Mouse (Mus musculus): ENCODE measurements at regions not wholly inside any gene's neighbourhood (a gene's known extent, or its start where the extent isn't known, plus 50 kb on each side); places are given as distances from the start of the nearest gene placed in this dataset.
A peak's percentile ranks its signal among the peaks of the same experiment; 100 is the strongest.

- H3K9ac ChIP-seq (ENCODE audit: low read depth, low read length), result no peak overlapping the region
- peak in 1 of 2 experiments; percentile 15 for DNase-seq
- 95% methylated on average over 4 of the region's 4 CpGs for WGBS
- H3K4me1 ChIP-seq (ENCODE audit: control insufficient read depth, insufficient read depth, low read length), result peaks cover 6% of the 10 kb centered on the region
- peaks cover 2% of the 10 kb centered on the region; the same call in 1 of the 2 replicates for H3K36me3 ChIP-seq (ENCODE audit: control insufficient read depth, insufficient read depth, low read length)
- no peaks in the 10 kb centered on the region for H3K27me3 ChIP-seq (ENCODE audit: control insufficient read depth, insufficient read depth, low read length)
- TF ChIP-seq CTCF (IDR thresholded peaks at IDR 0.05) (no peak), POLR2A (IDR thresholded peaks at IDR 0.05; ENCODE audit: insufficient read depth, low read depth, low read length) (no peak), EP300 (IDR thresholded peaks at IDR 0.05; ENCODE audit: insufficient read depth, low read depth, low read length) (no peak)
- no peaks in the 10 kb centered on the region for H3K79me2 ChIP-seq (replicated peaks; ENCODE audit: control insufficient read depth, insufficient read depth, low read length)
- intact Hi-C loops (cut with DNase I), result loop anchor here (10.0 kb wide), 1 partner anchor 185 kb away; the partner anchor contains the start of gene Cpeb2
- H3K4me3 ChIP-seq, result no peak overlapping the region
- H3K27ac ChIP-seq, result peak overlapping the region; percentile 77
Observed at GRCm38 (mm10) chr5:43049381-43050301, 183.3 kb upstream of the Cpeb2 start.

GRCm38 (mm10) chr5:43050961-43051517 lies 181.9 kb upstream of the Cpeb2 start:
- Histone ChIP-seq H3K4me1 (ENCODE audit: control insufficient read depth, insufficient read depth, low read length) (peaks cover 6% of the 10 kb centered on the region), H3K36me3 (ENCODE audit: control insufficient read depth, insufficient read depth, low read length) (peaks cover 2% of the 10 kb centered on the region; the same call in 1 of the 2 replicates), H3K4me3 (no peak overlapping the region), H3K27ac (no peak overlapping the region), H3K27me3 (ENCODE audit: control insufficient read depth, insufficient read depth, low read length) (no peaks in the 10 kb centered on the region), H3K79me2 (replicated peaks; ENCODE audit: control insufficient read depth, insufficient read depth, low read length) (no peaks in the 10 kb centered on the region), H3K9ac (ENCODE audit: low read depth, low read length) (no peak overlapping the region)
- intact Hi-C loops (cut with DNase I), result loop anchor here (10.0 kb wide), 1 partner anchor 184 kb away; the partner anchor contains the start of gene Cpeb2
- 79% methylated on average over 7 of the region's 7 CpGs for WGBS
- DNase-seq, result peak in 1 of 2 experiments; percentile 13
- TF ChIP-seq CTCF (IDR thresholded peaks at IDR 0.05), result no peak
- no peak for TF ChIP-seq POLR2A (IDR thresholded peaks at IDR 0.05; ENCODE audit: insufficient read depth, low read depth, low read length)
- TF ChIP-seq EP300 (IDR thresholded peaks at IDR 0.05; ENCODE audit: insufficient read depth, low read depth, low read length), result no peak

- Histone ChIP-seq H3K4me1 (ENCODE audit: control insufficient read depth, insufficient read depth, low read length) (peaks cover 6% of the 10 kb centered on the region), H3K36me3 (ENCODE audit: control insufficient read depth, insufficient read depth, low read length) (peaks cover 2% of the 10 kb centered on the region; the same call in 1 of the 2 replicates), H3K27ac (no peak overlapping the region), H3K9ac (ENCODE audit: low read depth, low read length) (no peak overlapping the region), H3K4me3 (no peak overlapping the region), H3K27me3 (ENCODE audit: control insufficient read depth, insufficient read depth, low read length) (no peaks in the 10 kb centered on the region), H3K79me2 (replicated peaks; ENCODE audit: control insufficient read depth, insufficient read depth, low read length) (no peaks in the 10 kb centered on the region)
- TF ChIP-seq EP300 (IDR thresholded peaks at IDR 0.05; ENCODE audit: insufficient read depth, low read depth, low read length) (no peak), CTCF (IDR thresholded peaks at IDR 0.05) (no peak), POLR2A (IDR thresholded peaks at IDR 0.05; ENCODE audit: insufficient read depth, low read depth, low read length) (no peak)
- DNase-seq, result no peak
- WGBS, result 0% methylated on average over 1 of the region's 1 CpGs
- intact Hi-C loops (cut with DNase I), result loop anchor here (10.0 kb wide), 1 partner anchor 182 kb away; the partner anchor contains the start of gene Cpeb2
Observed at GRCm38 (mm10) chr5:43052668-43053067, 180.3 kb upstream of the Cpeb2 start.

- Histone ChIP-seq H3K9ac (ENCODE audit: low read depth, low read length) (no peak overlapping the region), H3K27ac (no peak overlapping the region), H3K4me1 (ENCODE audit: control insufficient read depth, insufficient read depth, low read length) (peaks cover 2% of the 10 kb centered on the region), H3K79me2 (replicated peaks; ENCODE audit: control insufficient read depth, insufficient read depth, low read length) (no peaks in the 10 kb centered on the region), H3K27me3 (ENCODE audit: control insufficient read depth, insufficient read depth, low read length) (no peaks in the 10 kb centered on the region), H3K4me3 (no peak overlapping the region), H3K36me3 (ENCODE audit: control insufficient read depth, insufficient read depth, low read length) (no peaks in the 10 kb centered on the region)
- intact Hi-C loops (cut with DNase I), result loop anchor here (2.0 to 10.0 kb wide), 2 partner anchors 26 to 180 kb away; partner anchors contain the start of gene Cpeb2
- WGBS, result 95% methylated on average over 8 of the region's 8 CpGs
- no peak for DNase-seq
- TF ChIP-seq EP300 (IDR thresholded peaks at IDR 0.05; ENCODE audit: insufficient read depth, low read depth, low read length), result no peak
- TF ChIP-seq POLR2A (IDR thresholded peaks at IDR 0.05; ENCODE audit: insufficient read depth, low read depth, low read length), result no peak
- TF ChIP-seq CTCF (IDR thresholded peaks at IDR 0.05), result no peak
Observed at GRCm38 (mm10) chr5:43054586-43054985, 178.4 kb upstream of the Cpeb2 start.

GRCm38 (mm10) chr5:43055111-43055710 lies 177.8 kb upstream of the Cpeb2 start:
- no peaks in the 10 kb centered on the region for H3K36me3 ChIP-seq (ENCODE audit: control insufficient read depth, insufficient read depth, low read length)
- no peak overlapping the region for H3K27ac ChIP-seq
- TF ChIP-seq CTCF (IDR thresholded peaks at IDR 0.05), result no peak
- TF ChIP-seq EP300 (IDR thresholded peaks at IDR 0.05; ENCODE audit: insufficient read depth, low read depth, low read length), result no peak
- no peak for TF ChIP-seq POLR2A (IDR thresholded peaks at IDR 0.05; ENCODE audit: insufficient read depth, low read depth, low read length)
- 40% methylated on average over 4 of the region's 4 CpGs for whole genome bisulfite sequencing
- H3K79me2 ChIP-seq (replicated peaks; ENCODE audit: control insufficient read depth, insufficient read depth, low read length), result no peaks in the 10 kb centered on the region
- no peak overlapping the region for H3K9ac ChIP-seq (ENCODE audit: low read depth, low read length)
- H3K4me3 ChIP-seq, result no peak overlapping the region
- DNase-seq, result no peak
- intact Hi-C loops (cut with DNase I), result loop anchor here (2.0 to 10.0 kb wide), 2 partner anchors 26 to 180 kb away; partner anchors contain the start of gene Cpeb2
- H3K27me3 ChIP-seq (ENCODE audit: control insufficient read depth, insufficient read depth, low read length), result no peaks in the 10 kb centered on the region
- H3K4me1 ChIP-seq (ENCODE audit: control insufficient read depth, insufficient read depth, low read length), result peaks cover 2% of the 10 kb centered on the region
